Mouse (Mus musculus) heart, adult 11 months (tissue): ENCODE measurements around the gene Fgfr2.

Source experiments
- DNase-seq: peaks from one replicate; pipeline ENCODE4 v3.0.0; 2022

The Fgfr2 gene

DNA sequence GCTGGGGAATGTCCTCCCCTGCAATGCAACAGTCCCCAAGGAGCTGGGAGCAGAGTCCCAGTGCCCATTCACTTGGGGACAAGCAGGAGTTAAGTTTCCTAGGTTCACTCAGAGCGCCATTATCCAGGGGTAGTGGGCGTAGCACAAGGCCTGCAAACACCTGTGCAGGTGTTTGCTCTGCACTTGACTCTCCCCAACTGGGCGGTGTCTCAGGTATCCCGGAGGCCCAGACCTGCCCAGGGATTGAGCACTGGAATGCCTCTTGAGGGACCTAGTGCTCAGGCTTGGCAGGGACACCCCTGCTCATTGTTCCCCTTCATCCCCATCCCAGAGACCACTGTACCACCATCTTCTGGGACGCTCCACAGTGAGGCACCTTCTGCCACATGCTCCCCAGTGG, 1243.0 kb downstream of the Fgfr2 start:
- DNase-seq = no peak

GRCm38 (mm10) chr7:131878846-131879245, 1244.3 kb downstream of the Fgfr2 start:
- peak; percentile 57 for DNase-seq

GRCm38 (mm10) chr7:131861157-131861556, 1262.0 kb downstream of the Fgfr2 start:
- DNase-seq = no peak

DNA sequence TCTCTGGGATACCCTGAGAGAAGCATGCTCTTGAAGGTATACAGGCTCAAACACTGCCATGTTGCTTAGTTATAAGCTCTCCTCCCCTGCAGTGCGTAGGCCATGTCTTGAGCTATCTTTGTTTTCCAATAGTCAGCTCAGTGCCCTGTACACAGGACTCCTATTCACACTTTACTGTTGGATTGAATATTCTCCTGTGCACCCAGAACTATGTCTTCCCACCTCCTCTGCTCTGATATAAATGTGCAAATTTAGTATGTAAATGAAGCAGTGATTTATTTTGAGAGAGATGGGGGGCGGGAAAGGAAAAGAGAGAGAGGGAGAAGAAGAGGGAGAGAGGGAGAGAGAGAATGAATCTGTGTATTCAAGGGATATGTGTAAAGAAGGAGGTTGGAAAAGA, 1267.5 kb downstream of the Fgfr2 start:
- DNase-seq = no peak

DNA sequence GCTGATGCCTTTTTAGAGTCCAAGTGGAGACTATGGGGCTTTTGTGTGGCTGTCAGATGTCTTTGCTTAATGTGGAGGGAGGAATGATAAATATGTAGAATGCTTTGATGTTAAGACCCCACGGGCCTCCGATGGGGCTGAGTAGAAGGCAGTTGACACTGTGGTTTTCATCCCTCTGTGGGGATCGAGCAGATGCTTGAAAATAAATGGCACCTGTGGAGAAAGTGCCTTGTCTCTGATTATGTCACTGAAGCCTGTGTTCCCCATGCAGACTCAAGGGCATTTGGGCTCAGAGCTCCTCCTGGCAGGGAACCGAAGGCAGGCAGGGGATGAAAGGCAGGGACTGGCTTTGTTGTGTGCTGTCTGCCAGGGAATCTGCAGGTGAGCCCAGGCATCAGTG, 1272.6 kb downstream of the Fgfr2 start:
- no peak for DNase-seq

GRCm38 (mm10) chr7:131846066-131846905, 1276.9 kb downstream of the Fgfr2 start:
- DNase-seq = no peak

DNA sequence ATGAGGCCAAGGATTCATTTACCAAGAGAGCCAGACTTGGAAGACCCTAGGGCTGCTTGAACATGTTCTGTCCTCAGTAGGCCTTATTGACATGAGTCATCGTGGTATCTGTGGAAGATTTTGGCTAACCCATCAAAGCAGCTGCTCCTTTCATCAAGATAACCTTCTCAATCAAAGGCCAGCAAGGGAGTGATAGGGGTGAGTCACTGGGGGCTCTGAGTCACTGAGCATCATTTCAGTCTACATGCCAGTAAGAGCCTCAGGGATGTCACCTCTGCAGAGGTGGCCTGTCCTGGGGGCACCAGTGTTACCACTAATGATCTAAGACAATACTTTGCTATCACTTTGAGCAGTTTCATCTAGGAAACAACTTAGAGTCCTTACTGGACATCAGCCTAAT, 1292.9 kb downstream of the Fgfr2 start:
- DNase-seq = no peak

DNA sequence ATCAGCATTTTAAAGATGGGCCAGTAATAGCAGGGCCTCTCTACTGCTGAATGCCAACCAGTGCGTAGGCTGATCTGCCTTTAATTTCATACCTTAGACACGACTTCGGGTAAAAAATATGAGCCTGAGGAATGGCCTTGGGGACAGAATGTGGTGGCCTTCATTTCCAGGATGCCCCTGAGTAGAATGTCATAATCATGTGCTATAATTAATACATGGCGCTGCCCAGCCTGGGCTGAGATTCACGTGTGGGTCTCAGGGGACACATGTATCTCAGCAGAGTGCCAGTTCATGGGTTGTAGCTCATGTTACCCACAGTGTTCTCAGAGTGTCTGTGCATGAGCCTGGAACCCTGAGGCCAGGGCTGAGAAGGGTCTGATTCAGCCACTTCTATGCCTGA, 1296.3 kb downstream of the Fgfr2 start:
- no peak for DNase-seq

DNA sequence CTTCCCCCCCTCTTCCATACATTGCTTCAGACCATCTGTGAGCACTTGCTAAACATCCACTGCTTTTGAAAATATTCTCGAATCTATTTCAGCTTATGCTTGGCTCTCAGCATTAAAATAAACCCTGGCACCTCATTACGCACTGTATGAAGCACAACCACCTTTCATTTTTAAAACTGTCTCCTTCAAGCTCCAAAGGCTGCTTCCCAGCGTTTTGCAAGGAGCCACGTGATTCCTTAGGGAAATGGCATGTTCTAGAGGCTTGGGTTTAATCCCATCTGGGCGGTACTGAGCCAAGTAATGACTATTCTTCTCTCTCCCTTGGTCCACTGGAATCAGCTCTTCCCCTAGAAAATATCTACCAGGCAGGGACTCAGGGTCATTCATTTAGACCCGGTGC, 1305.2 kb downstream of the Fgfr2 start:
- no peak for DNase-seq

GRCm38 (mm10) chr7:131816641-131817040, 1306.5 kb downstream of the Fgfr2 start:
- DNase-seq = no peak

DNA sequence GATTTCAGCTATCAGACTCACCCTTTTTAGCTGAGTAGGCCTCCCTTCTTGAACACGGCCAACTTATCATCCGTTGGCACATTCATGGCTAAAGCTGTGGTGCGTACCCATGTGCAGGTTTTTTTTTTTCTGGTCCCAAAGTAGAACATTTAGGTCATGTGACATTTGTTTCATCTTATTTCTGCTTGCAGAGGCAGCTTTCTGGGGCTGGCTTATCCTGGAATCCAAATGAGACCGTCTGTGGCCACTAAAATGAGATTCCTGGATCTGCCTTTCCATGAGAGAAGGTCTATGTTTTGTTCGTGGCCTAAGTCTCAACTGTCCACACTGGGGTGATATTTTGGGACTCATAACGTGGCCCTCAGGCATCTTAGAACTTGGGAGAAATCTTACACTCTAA, 1311.0 kb downstream of the Fgfr2 start:
- DNase-seq = no peak

GRCm38 (mm10) chr7:131810916-131811315, 1312.2 kb downstream of the Fgfr2 start:
- DNase-seq = no peak

GRCm38 (mm10) chr7:131809584-131810181, 1313.5 kb downstream of the Fgfr2 start:
- no peak for DNase-seq

- no peak for DNase-seq
These were observed 1315.9 kb downstream of the Fgfr2 start for GRCm38 (mm10) chr7:131807257-131807656.

GRCm38 (mm10) chr7:131805525-131806202, 1317.5 kb downstream of the Fgfr2 start:
- DNase-seq = no peak

GRCm38 (mm10) chr7:131800416-131801045, 1322.6 kb downstream of the Fgfr2 start:
- DNase-seq = no peak

DNA sequence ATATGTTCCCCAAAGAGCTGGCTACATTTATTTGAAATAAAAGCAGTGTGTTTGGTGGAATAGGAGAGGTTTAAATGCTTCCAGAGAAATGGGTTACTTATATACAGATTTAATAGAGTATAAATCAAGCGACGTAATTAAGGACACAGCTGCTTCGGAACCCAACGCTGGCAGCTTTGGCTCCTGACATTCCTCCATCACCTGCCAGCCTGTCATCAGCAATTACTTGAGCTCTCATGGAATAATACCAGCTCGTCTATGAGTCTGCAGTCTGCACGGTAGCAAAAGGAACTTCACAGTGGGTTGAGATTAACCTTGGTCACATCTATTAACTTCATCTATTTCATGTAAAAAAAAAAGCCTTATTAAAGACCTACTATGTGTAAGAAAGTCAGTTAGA, 1326.0 kb downstream of the Fgfr2 start:
- DNase-seq = no peak

DNA sequence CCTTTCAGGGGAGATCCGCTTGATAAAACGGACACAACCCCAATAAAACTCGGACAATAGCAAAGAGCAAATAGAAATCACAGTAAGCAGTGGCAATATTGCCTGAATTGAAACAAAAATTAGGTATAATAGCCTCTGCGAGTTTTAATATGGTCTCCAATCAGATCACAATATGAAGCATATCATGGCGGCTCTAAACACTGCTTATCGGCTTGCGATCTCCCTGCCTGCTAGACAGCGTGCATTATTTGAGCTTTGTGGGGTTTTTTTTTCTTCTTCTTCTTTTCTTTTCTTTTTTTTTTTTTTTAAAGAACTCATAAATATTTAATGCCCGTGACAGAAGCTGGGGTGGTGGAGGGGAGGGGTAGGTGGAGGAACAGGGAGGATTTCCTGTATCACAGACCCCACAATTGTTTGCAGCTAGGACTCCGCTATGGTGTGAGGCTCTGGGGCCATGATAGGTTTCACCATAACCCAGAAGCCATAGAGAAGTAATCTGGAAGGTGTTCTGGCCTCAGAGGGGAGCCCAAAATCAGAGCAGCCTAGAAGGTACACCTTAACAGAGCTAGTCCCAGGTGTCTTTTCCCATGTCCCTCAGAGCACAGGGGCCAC, 1334.4 kb downstream of the Fgfr2 start:
- no peak for DNase-seq

- DNase-seq = no peak
These were observed 1337.4 kb downstream of the Fgfr2 start for GRCm38 (mm10) chr7:131785721-131786120.

- no peak for DNase-seq
These were observed 1344.7 kb downstream of the Fgfr2 start for GRCm38 (mm10) chr7:131778271-131778985.

GRCm38 (mm10) chr7:131777461-131778270, 1345.5 kb downstream of the Fgfr2 start:
- no peak for DNase-seq
